Mouse (Mus musculus): ENCODE results near the gene Mzf1. TPM values are rescaled to one million over a fixed set of nuclear protein-coding genes. Genes with fewer than 3 reads are reported as not detected.
A peak's percentile ranks its signal among the peaks of the same experiment; 100 is the strongest.

Gene Mzf1
- total and polyA plus RNA-seq, 3 experiments: 0.31 to 0.55 (median 0.50) TPM

DNA sequence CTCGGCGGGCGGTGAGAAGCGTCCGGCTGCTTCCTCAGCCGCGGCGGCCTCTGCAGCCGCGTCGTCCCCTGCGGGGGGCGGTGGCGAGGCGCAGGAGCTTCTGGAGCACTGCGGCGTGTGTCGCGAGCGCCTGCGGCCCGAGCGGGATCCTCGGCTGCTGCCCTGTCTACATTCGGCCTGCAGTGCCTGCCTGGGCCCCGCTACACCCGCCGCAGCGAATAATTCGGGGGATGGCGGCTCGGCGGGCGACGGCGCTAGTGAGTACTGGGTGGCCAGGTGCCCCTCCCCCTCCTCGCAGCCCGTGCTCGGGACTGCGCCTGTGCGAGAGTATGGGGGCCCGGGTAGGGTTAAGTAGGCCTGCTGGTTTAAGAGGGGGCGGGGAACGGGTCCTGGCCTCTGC is 29.8 kb downstream of the Mzf1 start:
- dilution Hi-C loops (cut with MboI; ENCODE audit: extremely low pct_ligation_motif_present, extremely low pct_unique_long_range_greater_than_20kb, low sequenced_read_pairs) (no loop called here), in situ Hi-C loops (cut with MboI; ENCODE audit: low pct_ligation_motif_present, low pct_unique_long_range_greater_than_20kb, low sequenced_read_pairs) (loop anchor here (25.0 kb wide), 1 partner anchor 538 kb away; the partner anchor contains the start of gene Zfp606)
- Histone ChIP-seq H3K79me2 (replicated peaks; ENCODE audit: control insufficient read depth, extremely low read depth, insufficient read depth, poor library complexity, severe bottlenecking) (peaks cover 32% of the 10 kb centered on the region), H3K36me3 (replicated peaks in 1 of 2; ENCODE audit: control insufficient read depth in 1 of 2, insufficient read depth in 1 of 2, low read length in 1 of 2) (peaks cover 40 to 46% of the 10 kb centered on the region in 2 experiments), H3K4me1 (ENCODE audit: control insufficient read depth in 1 of 2, insufficient read depth in 2 of 2) (peaks cover 10 to 44% of the 10 kb centered on the region in 2 experiments; a peak in 3 of 4 replicates), H3K27me3 (replicated peaks) (no peaks in the 10 kb centered on the region), H3K9me3 (replicated peaks; ENCODE audit: low read length) (no peaks in the 10 kb centered on the region), H3K27ac (ENCODE audit: insufficient read depth, low read depth) (peak overlapping the region; percentile 80), H3K4me3 (replicated peaks in 1 of 3; ENCODE audit: low read depth in 2 of 3, low read length in 2 of 3, poor library complexity in 1 of 3) (peak overlapping the region; percentile 92 to 100 (median 94)), H3K4me2 (ENCODE audit: insufficient read depth, low read depth, poor library complexity, severe bottlenecking) (peak overlapping the region; percentile 92), H3K9ac (ENCODE audit: insufficient read depth, low read depth) (peak overlapping the region; percentile 78)
- TF ChIP-seq MXI1 (IDR thresholded peaks at IDR 0.05; ENCODE audit: low read depth, low read length) (peak; percentile 9; the same call in 1 of the 2 replicates), SMC3 (IDR thresholded peaks at IDR 0.05; ENCODE audit: low read depth, low read length) (no peak), BHLHE40 (IDR thresholded peaks at IDR 0.05; ENCODE audit: low read depth, low read length) (peak; percentile 64; the same call in 1 of the 2 replicates), ZMIZ1 (IDR thresholded peaks at IDR 0.05; ENCODE audit: low read depth, low read length) (peak; percentile 6; the same call in 1 of the 2 replicates), ETS1 (conservative IDR thresholded peaks at IDR 0.05; ENCODE audit: low read depth, low read length) (no peak), UBTF (IDR thresholded peaks at IDR 0.05; ENCODE audit: low read depth, low read length) (no peak), NRF1 (IDR thresholded peaks at IDR 0.05; ENCODE audit: low read depth, low read length) (peak; percentile 83), CTCF (conservative IDR thresholded peaks at IDR 0.05 in 1 of 2, IDR thresholded peaks at IDR 0.05 in 1 of 2; ENCODE audit: low read depth in 2 of 2, low read length in 2 of 2) (peak in 1 of 2 experiments; percentile 33; a peak in 1 of 4 replicates), CHD2 (IDR thresholded peaks at IDR 0.05; ENCODE audit: low read length) (peak; percentile 83), RCOR1 (conservative IDR thresholded peaks at IDR 0.05; ENCODE audit: low read depth, low read length) (no peak), HCFC1 (IDR thresholded peaks at IDR 0.05; ENCODE audit: low read depth, low read length) (peak; percentile 60), MAFK (IDR thresholded peaks at IDR 0.05; ENCODE audit: insufficient replicate concordance, low read length) (no peak), MAZ (IDR thresholded peaks at IDR 0.05; ENCODE audit: low read depth, low read length) (no peak)
- DNase-seq (ENCODE audit: extremely low read depth): peak; percentile 74

DNA sequence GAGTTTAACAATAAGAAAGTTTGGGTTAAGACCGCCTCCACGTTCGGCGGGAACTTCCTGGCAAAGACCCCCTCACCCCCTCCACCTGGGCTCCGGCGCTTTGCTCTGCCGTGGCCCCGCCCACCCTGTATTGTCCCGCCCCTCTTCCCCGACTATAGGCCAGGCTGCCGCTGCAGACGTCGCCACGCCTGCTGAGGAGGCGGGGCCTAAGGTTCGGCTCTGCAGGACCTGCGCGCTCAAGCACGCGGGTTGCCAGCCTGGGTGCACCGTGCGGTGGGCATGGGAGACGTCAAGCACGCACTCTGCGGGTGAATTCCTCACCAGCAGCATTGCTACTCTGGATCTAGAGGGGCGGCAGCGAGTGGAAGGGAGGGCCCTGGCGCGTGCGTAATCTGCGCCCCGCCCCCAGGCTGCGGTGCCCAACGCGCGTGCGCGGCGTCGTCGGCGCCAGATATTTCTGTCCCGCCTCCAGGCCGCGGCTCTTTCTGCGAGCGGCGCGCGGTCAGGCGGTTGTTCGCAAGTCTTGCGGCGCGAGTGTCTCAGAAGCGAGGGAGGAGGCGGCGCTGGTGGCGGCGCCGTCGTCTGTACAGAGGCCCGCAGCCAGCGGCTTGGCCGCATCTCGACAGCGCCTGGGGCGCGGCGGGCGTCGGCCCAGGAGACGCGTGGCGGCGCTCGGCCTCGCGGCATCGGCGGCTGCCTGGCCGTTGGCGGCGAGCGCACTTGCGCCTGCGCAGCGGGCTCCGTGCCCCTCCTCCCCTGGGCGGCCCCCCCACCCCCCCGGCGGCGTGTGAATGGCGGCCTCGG is 30.4 kb downstream of the Mzf1 start:
- dilution Hi-C loops (cut with MboI; ENCODE audit: extremely low pct_ligation_motif_present, extremely low pct_unique_long_range_greater_than_20kb, low sequenced_read_pairs) (no loop called here), in situ Hi-C loops (cut with MboI; ENCODE audit: low pct_ligation_motif_present, low pct_unique_long_range_greater_than_20kb, low sequenced_read_pairs) (loop anchor here (25.0 kb wide), 1 partner anchor 537 kb away; the partner anchor contains the start of gene Zfp606)
- Histone ChIP-seq H3K27me3 (replicated peaks) (peaks cover 4% of the 10 kb centered on the region), H3K4me1 (ENCODE audit: control insufficient read depth in 1 of 2, insufficient read depth in 2 of 2) (peaks cover 10 to 44% of the 10 kb centered on the region in 2 experiments; a peak in 3 of 4 replicates), H3K4me2 (ENCODE audit: insufficient read depth, low read depth, poor library complexity, severe bottlenecking) (peak overlapping the region; percentile 84; the same call in 1 of the 2 replicates), H3K9me3 (replicated peaks; ENCODE audit: low read length) (no peaks in the 10 kb centered on the region), H3K27ac (ENCODE audit: insufficient read depth, low read depth) (peak overlapping the region; percentile 80), H3K36me3 (replicated peaks in 1 of 2; ENCODE audit: control insufficient read depth in 1 of 2, insufficient read depth in 1 of 2, low read length in 1 of 2) (peaks cover 33 to 40% of the 10 kb centered on the region in 2 experiments), H3K4me3 (replicated peaks in 1 of 3; ENCODE audit: low read depth in 2 of 3, low read length in 2 of 3, poor library complexity in 1 of 3) (peak overlapping the region; percentile 92 to 100 (median 94)), H3K9ac (ENCODE audit: insufficient read depth, low read depth) (peak overlapping the region; percentile 78), H3K79me2 (replicated peaks; ENCODE audit: control insufficient read depth, extremely low read depth, insufficient read depth, poor library complexity, severe bottlenecking) (peaks cover 30% of the 10 kb centered on the region)
- DNase-seq (ENCODE audit: extremely low read depth): peak; percentile 92
- no peak for TF ChIP-seq ZKSCAN1 (IDR thresholded peaks at IDR 0.05; ENCODE audit: borderline replicate concordance, low read depth, low read length)
- TF ChIP-seq SMC3 (IDR thresholded peaks at IDR 0.05; ENCODE audit: low read depth, low read length): no peak
- 0 out of 2 replicates have a peak, but pooled peaks have one; percentile 2 for TF ChIP-seq ELF1 (IDR thresholded peaks at IDR 0.05; ENCODE audit: low read depth, low read length)
- no peak for TF ChIP-seq ZNF384 (IDR thresholded peaks at IDR 0.05; ENCODE audit: low read depth, low read length)
- TF ChIP-seq POLR2A (IDR thresholded peaks at IDR 0.05; ENCODE audit: low read depth, low read length): peak; percentile 98
- no peak for TF ChIP-seq JUND (conservative IDR thresholded peaks at IDR 0.05; ENCODE audit: low read depth, low read length)
- TF ChIP-seq ETS1 (conservative IDR thresholded peaks at IDR 0.05; ENCODE audit: low read depth, low read length): no peak; the same call in 1 of the 2 replicates
- TF ChIP-seq USF2 (conservative IDR thresholded peaks at IDR 0.05; ENCODE audit: low read depth, low read length): no peak
- no peak for TF ChIP-seq GABPA (IDR thresholded peaks at IDR 0.05; ENCODE audit: insufficient replicate concordance, low read depth, low read length)
- peak; percentile 73 for TF ChIP-seq TCF12 (IDR thresholded peaks at IDR 0.05; ENCODE audit: low read depth, low read length)
- TF ChIP-seq KAT2A (IDR thresholded peaks at IDR 0.05; ENCODE audit: insufficient replicate concordance, low read length): 0 out of 2 replicates have a peak, but pooled peaks have one; percentile 16
- peak; percentile 90 for TF ChIP-seq POLR2AphosphoS2 (IDR thresholded peaks at IDR 0.05; ENCODE audit: low read depth, low read length)
- peak; percentile 95 for TF ChIP-seq ZMIZ1 (IDR thresholded peaks at IDR 0.05; ENCODE audit: low read depth, low read length)
- peak; percentile 86 for TF ChIP-seq NRF1 (IDR thresholded peaks at IDR 0.05; ENCODE audit: low read depth, low read length)
- no peak for TF ChIP-seq ZC3H11A (IDR thresholded peaks at IDR 0.05; ENCODE audit: low read depth, low read length)
- peak; percentile 76 for TF ChIP-seq MYC (IDR thresholded peaks at IDR 0.05; ENCODE audit: low read depth, low read length)
- no peak for TF ChIP-seq RAD21 (IDR thresholded peaks at IDR 0.05; ENCODE audit: low read depth, low read length)
- TF ChIP-seq BHLHE40 (IDR thresholded peaks at IDR 0.05; ENCODE audit: low read depth, low read length): peak; percentile 51
- no peak for TF ChIP-seq EP300 (IDR thresholded peaks at IDR 0.05; ENCODE audit: low read length)
- TF ChIP-seq NELFE (IDR thresholded peaks at IDR 0.05; ENCODE audit: low read depth, low read length): peak; percentile 98
- TF ChIP-seq CHD2 (IDR thresholded peaks at IDR 0.05; ENCODE audit: low read length): no peak
- TF ChIP-seq MEF2A (IDR thresholded peaks at IDR 0.05; ENCODE audit: borderline replicate concordance, low read depth, low read length): peak; percentile 40; the same call in 1 of the 2 replicates

Measured in CH12.LX (cell line).